Mouse (Mus musculus) midbrain, embryonic 14.5 days (tissue): Measurements from ENCODE around the gene Tsnaxip1. TPM values are rescaled to one million over a fixed set of nuclear protein-coding genes. Genes with fewer than 3 reads are reported as not detected.

Experiments used
- ATAC-seq: fragments of 200-750 bp; cut with Nextera tagmentation; 2 replicates; pipeline ENCODE4 v1.8.0; 2017; ENCODE audit warnings: moderate number of reproducible peaks, moderate library complexity; ENCODE audit not compliant: low FRiP score, low TSS enrichment
- DNase-seq: peaks from one replicate; pipeline ENCODE4 v3.0.0-alpha.2; 2015
- H3K27ac ChIP-seq: fragments of 300-500 bp; sonication (generic); replicated peaks from 2 replicates; pipeline ENCODE4 v1.5.1; 2014; ENCODE audit warnings: mild to moderate bottlenecking, low read depth, low read length, moderate library complexity
- H3K27me3 ChIP-seq: fragments of 300-500 bp; sonication (generic); 2 replicates; pipeline ENCODE4 v1.6.1; 2014; ENCODE audit warnings: low read length, control low read depth, mixed read lengths; ENCODE audit not compliant: control insufficient read depth, insufficient read depth
- H3K36me3 ChIP-seq: fragments of 300-500 bp; sonication (generic); 2 replicates; pipeline ENCODE4 v1.6.1; 2014; ENCODE audit warnings: low read length, control low read depth; ENCODE audit not compliant: control insufficient read depth, insufficient read depth
- H3K4me1 ChIP-seq: fragments of 300-500 bp; sonication (generic); 2 replicates; pipeline ENCODE4 v1.6.1; 2014; ENCODE audit warnings: mild to moderate bottlenecking, antibody characterized with exemption, low read length, control low read depth; ENCODE audit not compliant: control insufficient read depth, insufficient read depth
- H3K4me2 ChIP-seq: fragments of 300-500 bp; sonication (generic); 2 replicates; pipeline ENCODE4 v1.6.1; 2014; ENCODE audit warnings: mild to moderate bottlenecking, low read length, moderate library complexity
- H3K4me3 ChIP-seq: fragments of 300-500 bp; sonication (generic); replicated peaks from 2 replicates; pipeline ENCODE4 v1.5.1; 2014; ENCODE audit warnings: low read depth, low read length
- H3K9ac ChIP-seq: fragments of 300-500 bp; sonication (generic); replicated peaks from 2 replicates; pipeline ENCODE4 v1.6.1; 2014; ENCODE audit warnings: mild to moderate bottlenecking, low read length, moderate library complexity
- H3K9me3 ChIP-seq: fragments of 300-500 bp; sonication (generic); 2 replicates; pipeline ENCODE4 v1.6.1; 2016; ENCODE audit warnings: low read length, control low read depth, mixed read lengths; ENCODE audit not compliant: control insufficient read depth
- WGBS: fragments of 180-500 bp; shearing (Covaris S2); extraction: QIAGEN DNeasy Blood & Tissue Kit; methylation state at CpG from one replicate; pipeline ENCODE4 v1.1.7; 2014; 5-methylcytosine and 5-hydroxymethylcytosine counted together
- polyA plus RNA-seq: library from polyadenylated mRNA; unstranded; fragments of >200 nt; fragmentation: Nextera tagmentation; extraction: Ambion mirVana; gene quantifications from 2 replicates; pipeline ENCODE4 v1.2.1, GENCODE M21; 2014

Gene Tsnaxip1
- polyA plus RNA-seq, 1 experiment from 2014 or later = 0.24 TPM

GRCm38 (mm10) chr8:105860143-105860981 is 32.8 kb downstream of the Tsnaxip1 start, which contains the start of gene Nutf2:
TSS of gene Nutf2 (plus strand) at chr8:105860580.
- H3K4me1 ChIP-seq = peaks cover 46% of the 10 kb centered on the region
- under 1% methylated on average over 59 of the region's 59 CpGs for WGBS
- H3K4me2 ChIP-seq = peak within 1 kb of the TSS; percentile 74
- peak; percentile 97 for ATAC-seq
- H3K27ac ChIP-seq = peak within 1 kb of the TSS; percentile 87
- H3K27me3 ChIP-seq = no peaks in the 10 kb centered on the region
- peak within 1 kb of the TSS; percentile 95 for H3K9ac ChIP-seq
- no peaks in the 10 kb centered on the region for H3K9me3 ChIP-seq
- 0 out of 2 replicates have a peak, but pooled peaks cover 3% of the 10 kb centered on the region for H3K36me3 ChIP-seq
- H3K4me3 ChIP-seq = peak within 1 kb of the TSS; percentile 90
- peak; percentile 98 for DNase-seq

- Histone ChIP-seq H3K36me3 (peaks cover 13% of the 10 kb centered on the region), H3K4me2 (peak overlapping the region; percentile 74), H3K27ac (no peak overlapping the region), H3K4me1 (peaks cover 32% of the 10 kb centered on the region), H3K4me3 (peak overlapping the region; percentile 90), H3K9ac (peak overlapping the region; percentile 95; the same call in 1 of the 2 replicates), H3K9me3 (no peaks in the 10 kb centered on the region), H3K27me3 (no peaks in the 10 kb centered on the region)
- ATAC-seq = no peak
- DNase-seq = peak; percentile 36
- 10% methylated on average over 1 of the region's 1 CpGs for WGBS
Observed at GRCm38 (mm10) chr8:105861951-105862350, 34.4 kb downstream of the Tsnaxip1 start.

DNA sequence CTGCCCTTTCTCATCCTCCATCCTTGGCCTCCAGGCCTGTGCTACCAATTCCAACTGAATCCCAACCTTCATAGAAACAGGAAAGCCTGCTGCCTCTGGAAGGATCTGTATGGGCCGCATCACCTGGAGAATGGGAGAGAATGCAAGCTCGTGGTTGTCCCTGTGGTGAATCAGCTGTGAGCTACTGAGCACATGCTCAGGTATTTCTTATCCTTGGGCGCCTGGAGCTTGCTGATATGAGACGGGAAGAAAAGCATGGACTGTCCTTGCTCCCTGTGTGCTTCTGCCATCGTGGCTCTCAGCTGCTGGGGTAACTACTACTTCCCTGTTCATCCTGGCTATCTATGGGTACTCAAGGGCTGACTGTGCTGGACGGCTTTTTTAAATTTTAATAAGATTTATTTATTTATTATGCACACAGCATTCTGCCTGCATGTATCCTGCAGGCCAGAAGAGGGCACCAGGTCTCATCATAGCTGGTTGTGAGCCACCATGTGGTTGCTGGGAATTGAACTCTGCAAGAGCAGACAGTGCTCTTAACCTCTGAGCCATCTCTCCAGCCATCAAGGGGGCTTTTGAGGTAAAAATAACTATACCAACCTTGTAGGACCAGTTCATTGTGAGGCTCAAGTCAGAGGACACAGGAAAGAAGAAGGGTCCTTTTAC is 39.0 kb downstream of the Tsnaxip1 start:
- WGBS = 84% methylated on average over 6 of the region's 6 CpGs
- Histone ChIP-seq H3K36me3 (peaks cover 42% of the 10 kb centered on the region), H3K4me3 (no peak overlapping the region), H3K9me3 (no peaks in the 10 kb centered on the region), H3K9ac (no peak overlapping the region), H3K27me3 (no peaks in the 10 kb centered on the region), H3K4me2 (no peak overlapping the region), H3K4me1 (peaks cover 12% of the 10 kb centered on the region), H3K27ac (no peak overlapping the region)
- ATAC-seq (no peak), DNase-seq (no peak)

DNA sequence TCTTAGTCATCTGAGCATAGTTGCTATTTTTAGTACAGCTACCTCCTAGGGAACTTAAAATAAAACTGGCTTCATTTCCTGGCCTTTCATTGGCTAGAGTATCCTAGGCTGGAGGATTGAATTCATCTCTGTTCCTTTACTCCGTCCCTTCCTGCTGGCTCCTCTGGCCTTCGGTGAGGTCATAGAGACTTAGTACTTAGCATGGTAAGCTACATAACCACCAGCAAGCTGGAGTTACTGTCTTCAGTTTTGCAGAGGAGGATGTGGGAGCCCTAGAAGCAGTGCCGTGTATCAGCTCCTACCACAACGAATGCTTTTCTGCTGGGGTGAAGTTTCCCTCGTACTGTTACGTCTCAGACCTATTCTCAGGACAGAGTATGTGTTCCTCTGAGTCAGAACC is 46.8 kb downstream of the Tsnaxip1 start:
- DNase-seq = no peak
- Histone ChIP-seq H3K4me3 (no peak overlapping the region), H3K9me3 (no peaks in the 10 kb centered on the region), H3K27ac (no peak overlapping the region), H3K36me3 (peaks cover 62% of the 10 kb centered on the region), H3K9ac (no peak overlapping the region), H3K4me1 (no peaks in the 10 kb centered on the region), H3K27me3 (no peaks in the 10 kb centered on the region), H3K4me2 (no peak overlapping the region)
- ATAC-seq = no peak
- WGBS = 92% methylated on average over 6 of the region's 6 CpGs

GRCm38 (mm10) chr8:105880754-105881520 is 53.4 kb downstream of the Tsnaxip1 start, which contains the start of gene Edc4:
TSS of gene Edc4 (plus strand) at chr8:105880881.
- no peaks in the 10 kb centered on the region for H3K9me3 ChIP-seq
- peaks cover 53% of the 10 kb centered on the region for H3K36me3 ChIP-seq
- no peaks in the 10 kb centered on the region for H3K27me3 ChIP-seq
- H3K4me2 ChIP-seq = peak within 1 kb of the TSS; percentile 94
- ATAC-seq (peak; percentile 82; the same call in 1 of the 2 replicates), DNase-seq (peak; percentile 89)
- peaks cover 19% of the 10 kb centered on the region for H3K4me1 ChIP-seq
- WGBS = 1% methylated on average over 45 of the region's 45 CpGs
- peak within 1 kb of the TSS; percentile 93 for H3K4me3 ChIP-seq
- H3K27ac ChIP-seq = peak within 1 kb of the TSS; percentile 63
- H3K9ac ChIP-seq = peak within 1 kb of the TSS; percentile 87

DNA sequence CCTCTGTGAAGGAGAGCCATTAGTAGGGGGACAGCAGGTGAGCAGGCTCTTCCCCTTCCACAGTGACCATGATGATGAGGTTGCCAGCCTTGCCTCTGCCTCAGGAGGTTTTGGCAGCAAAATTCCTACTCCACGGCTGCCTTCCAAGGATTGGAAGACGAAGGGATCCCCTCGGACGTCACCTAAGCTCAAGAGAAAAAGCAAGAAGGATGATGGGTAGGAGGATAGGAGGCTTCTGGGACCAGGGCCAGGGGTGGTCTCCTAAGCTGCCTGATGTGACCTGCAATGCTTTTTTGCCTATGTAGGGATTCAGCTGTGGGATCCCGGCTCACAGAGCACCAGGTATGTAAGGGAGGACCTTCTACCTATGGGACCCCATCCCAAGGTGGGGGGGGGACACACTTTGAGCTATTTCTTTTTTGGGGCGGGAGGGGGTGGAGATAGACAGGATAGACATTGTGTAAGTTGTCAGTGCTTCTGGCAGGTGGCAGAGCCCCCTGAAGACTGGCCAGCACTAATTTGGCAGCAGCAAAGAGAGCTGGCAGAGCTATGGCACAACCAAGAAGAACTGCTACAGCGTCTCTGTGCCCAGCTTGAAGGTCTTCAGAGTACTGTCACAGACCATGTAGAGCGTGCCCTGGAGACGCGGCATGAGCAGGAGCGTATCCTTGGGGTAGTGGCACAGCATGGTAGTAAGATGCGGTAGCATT is 62.4 kb downstream of the Tsnaxip1 start:
- WGBS = 96% methylated on average over 12 of the region's 12 CpGs

GRCm38 (mm10) chr8:105890870-105891269 is 63.3 kb downstream of the Tsnaxip1 start:
- WGBS = 94% methylated on average over 6 of the region's 6 CpGs
- no peaks in the 10 kb centered on the region for H3K9me3 ChIP-seq
- H3K4me2 ChIP-seq = no peak overlapping the region
- DNase-seq (no peak), ATAC-seq (no peak)
- no peak overlapping the region for H3K9ac ChIP-seq
- no peak overlapping the region for H3K27ac ChIP-seq
- peaks cover 84% of the 10 kb centered on the region for H3K36me3 ChIP-seq
- H3K27me3 ChIP-seq = no peaks in the 10 kb centered on the region
- H3K4me3 ChIP-seq = no peak overlapping the region
- H3K4me1 ChIP-seq = 0 out of 2 replicates have a peak, but pooled peaks cover 7% of the 10 kb centered on the region

More for the DNA sequence above, 62.4 kb downstream of the Tsnaxip1 start:
- H3K27me3 ChIP-seq = no peaks in the 10 kb centered on the region
- H3K9me3 ChIP-seq = no peaks in the 10 kb centered on the region
- no peak for ATAC-seq
- peaks cover 88% of the 10 kb centered on the region for H3K36me3 ChIP-seq
- H3K4me1 ChIP-seq = 0 out of 2 replicates have a peak, but pooled peaks cover 7% of the 10 kb centered on the region
- no peak for DNase-seq
- no peak overlapping the region for H3K27ac ChIP-seq
- no peak overlapping the region for H3K9ac ChIP-seq
- H3K4me3 ChIP-seq = no peak overlapping the region
- no peak overlapping the region for H3K4me2 ChIP-seq

DNA sequence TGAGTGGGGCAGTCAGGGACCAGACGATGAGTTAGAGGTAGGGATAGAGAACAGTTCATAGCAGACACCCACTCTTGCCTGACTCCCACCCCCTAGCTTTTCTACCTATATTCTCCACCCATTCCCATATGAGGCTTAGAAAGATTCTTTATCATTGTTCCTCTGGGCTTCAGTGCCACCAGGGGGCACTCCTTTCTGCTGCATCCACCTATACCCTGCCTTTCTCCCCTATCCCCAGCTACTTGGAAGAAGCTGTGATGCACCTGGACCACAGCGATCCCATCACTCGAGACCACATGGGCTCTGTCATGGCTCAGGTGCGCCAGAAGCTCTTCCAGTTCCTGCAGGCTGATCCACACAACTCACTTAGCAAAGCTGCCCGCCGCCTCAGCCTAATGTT is 64.9 kb downstream of the Tsnaxip1 start:
- Histone ChIP-seq H3K27ac (no peak overlapping the region), H3K4me2 (no peak overlapping the region), H3K4me1 (0 out of 2 replicates have a peak, but pooled peaks cover 7% of the 10 kb centered on the region), H3K27me3 (no peaks in the 10 kb centered on the region), H3K9me3 (no peaks in the 10 kb centered on the region), H3K36me3 (peaks cover 68% of the 10 kb centered on the region), H3K4me3 (no peak overlapping the region), H3K9ac (no peak overlapping the region)
- WGBS = 89% methylated on average over 6 of the region's 6 CpGs
- DNase-seq (peak; percentile 57), ATAC-seq (no peak)
